Mouse (Mus musculus) midbrain, embryonic 10.5 days (tissue): ENCODE results near the gene Acot3. TPM values are rescaled to one million over a fixed set of nuclear protein-coding genes. Genes with fewer than 3 reads are reported as not detected.

Experiments
- polyA plus RNA-seq: library from polyadenylated mRNA; unstranded; fragments of >200 nt; fragmentation: Nextera tagmentation; extraction: Ambion mirVana; gene quantifications from 2 replicates; pipeline ENCODE4 v1.2.1, GENCODE M21; 2016

The Acot3 gene
- polyA plus RNA-seq, 1 experiment from 2014 or later, result 0.16 TPM

Other genes with a start within 250 kb of the Acot3 start
- gene Numb, start 130.2 kb upstream of the Acot3 start, polyA plus RNA-seq, result 34.3 and 37.4 TPM in 2 replicates
- 13.7 and 15.5 TPM in 2 replicates for gene Riox1, start 101.5 kb upstream of the Acot3 start, polyA plus RNA-seq
- gene Heatr4, start 67.3 kb upstream of the Acot3 start, polyA plus RNA-seq, result not detected in 2 replicates
- 20.1 and 21.1 TPM in 2 replicates for gene Acot2, start 64.3 kb upstream of the Acot3 start, polyA plus RNA-seq
- gene Acot1, start 42.7 kb upstream of the Acot3 start, polyA plus RNA-seq, result 46.6 and 52.5 TPM in 2 replicates
- 0.06 and 0.21 TPM in 2 replicates for gene Acot4, start 13.8 kb upstream of the Acot3 start, polyA plus RNA-seq
- gene Gm49366, start 13.2 kb upstream of the Acot3 start, polyA plus RNA-seq, result not detected in 2 replicates
- gene Acot5, start 17.2 kb downstream of the Acot3 start, polyA plus RNA-seq, result not detected in 2 replicates
- gene Acot6, start 48.5 kb downstream of the Acot3 start, polyA plus RNA-seq, result 0.74 and 0.99 TPM in 2 replicates
- gene Dnal1, start 62.2 kb downstream of the Acot3 start, polyA plus RNA-seq, result 3.6 and 6.1 TPM in 2 replicates
- 2.1 and 3.3 TPM in 2 replicates for gene Pnma1, start 96.3 kb downstream of the Acot3 start, polyA plus RNA-seq
- gene Elmsan1, start 166.7 kb downstream of the Acot3 start, polyA plus RNA-seq, result 5.9 and 6.3 TPM in 2 replicates
- 19.9 and 21.6 TPM in 2 replicates for gene Ptgr2, start 233.1 kb downstream of the Acot3 start, polyA plus RNA-seq